In the genomic region with DNA sequence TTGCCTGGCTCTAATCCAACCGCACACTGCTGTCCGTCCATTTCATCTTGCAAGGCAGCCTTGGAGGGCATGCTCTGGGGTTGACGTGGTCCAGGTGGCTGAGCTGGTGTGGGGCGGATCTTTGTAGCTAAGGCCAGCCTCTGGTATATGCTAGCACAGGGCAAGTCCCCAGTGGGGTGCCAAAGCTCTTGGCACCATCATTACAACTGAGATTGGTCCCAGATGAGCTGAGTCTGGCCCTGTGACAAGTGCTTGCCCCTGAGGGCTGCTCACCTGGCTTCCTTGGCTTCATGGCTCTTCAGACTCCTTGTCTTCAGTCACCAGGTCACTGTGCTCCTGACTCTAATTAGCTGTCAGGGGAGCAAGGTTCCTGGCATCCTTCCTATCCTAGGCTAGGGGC, we compare ENCODE assay signal across 10 mouse cellular contexts.
"Had no signal": no experiment of that assay in that cellular context is flagged by ENCODE, and none has a peak within 500 bp of the region (broad histone marks: within the 10 kb centered on the region; RNA-seq: fewer than 3 reads in every experiment).

No protein-coding gene starts in this region.

- H3K36me3 ChIP-seq: limb, embryonic 13.5 days; liver, embryonic 13.5 days; midbrain, embryonic 12.5 days; neural tube, embryonic 13.5 days; stomach, embryonic 15.5 days had no signal

- H3K27me3 ChIP-seq: limb, embryonic 13.5 days; liver, embryonic 13.5 days; neural tube, embryonic 13.5 days; stomach, embryonic 15.5 days had no signal

- H3K4me3 ChIP-seq: limb, embryonic 13.5 days; liver, embryonic 13.5 days; midbrain, embryonic 12.5 days; neural tube, embryonic 13.5 days; stomach, embryonic 15.5 days had no signal

- H3K27ac ChIP-seq: limb, embryonic 13.5 days; liver, embryonic 13.5 days; midbrain, embryonic 12.5 days; neural tube, embryonic 13.5 days; stomach, embryonic 15.5 days had no signal

- H3K4me1 ChIP-seq: midbrain, embryonic 12.5 days had no signal

- DNase-seq: kidney, postnatal 10 days; liver, embryonic 13.5 days; lung, adult 18-20 months; right cerebral cortex, postnatal 14 days; thymus, postnatal 4 days had no signal

- ATAC-seq: midbrain, embryonic 16.5 days had no signal
